ENCODE assay signal across 23 mouse cellular contexts in genomic region chr5:26293258-26293657, GRCm38 (mm10). TPM values are rescaled to one million over a fixed set of nuclear protein-coding genes. Genes with fewer than 3 reads are reported as not detected.
"Had no signal": no experiment of that assay in that cellular context is flagged by ENCODE, and none has a peak within 500 bp of the region (broad histone marks: within the 10 kb centered on the region; RNA-seq: fewer than 3 reads in every experiment).

No protein-coding gene starts in this region.

- H3K27ac ChIP-seq: liver, embryonic 14.5 days; macrophage; midbrain, embryonic 13.5 days; midbrain, embryonic 15.5 days; neural tube, embryonic 12.5 days; stomach, embryonic 15.5 days; stomach, postnatal 0 days had no signal

- DNase-seq: lung, adult 18-20 months; lung, embryonic 14.5 days; lung, postnatal 10 days; lung, postnatal 36 days; right cerebral cortex, postnatal 14 days; thymus, adult 18-20 months; thymus, postnatal 14 days; thymus, postnatal 4 days had no signal

- H3K4me3 ChIP-seq: megakaryocyte, embryonic 14.5 days; midbrain, embryonic 13.5 days; midbrain, embryonic 15.5 days; neural tube, embryonic 12.5 days; stomach, embryonic 15.5 days had no signal

- H3K4me1 ChIP-seq: megakaryocyte, embryonic 14.5 days; midbrain, embryonic 13.5 days; midbrain, embryonic 15.5 days; neural tube, embryonic 12.5 days; stomach, embryonic 15.5 days had no signal

RNA-seq across cellular contexts. Expression of gene Gm7361, which starts 35.8 kb away (rescaled TPM):
- total RNA-seq: megakaryocyte progenitor cell, adult 5-6 weeks; monocyte, adult 5-6 weeks; neutrophil, adult 5-6 weeks had no signal
- polyA plus RNA-seq: liver, embryonic 14.5 days; liver, embryonic 16.5 days; lung, embryonic 16.5 days; macrophage; midbrain, embryonic 11.5 days; midbrain, embryonic 13.5 days; neural tube, embryonic 12.5 days; spleen, adult 2 months; stomach, embryonic 15.5 days; stomach, postnatal 0 days had no signal
